Mouse (Mus musculus) adrenal gland, postnatal 0 days (tissue): ENCODE data around the gene Elof1. TPM values are rescaled to one million over a fixed set of nuclear protein-coding genes. Genes with fewer than 3 reads are reported as not detected.

Experiments used
- microRNA-seq: library from miRNA; unstranded; fragments of <30 nt; microRNA quantifications from one replicate; pipeline ENCODE4, GENCODE M21; 2016; ENCODE audit warnings: borderline replicate concordance; ENCODE audit not compliant: insufficient number of aligned reads
- polyA plus RNA-seq: library from polyadenylated mRNA; unstranded; fragments of >200 nt; fragmentation: Nextera tagmentation; extraction: Ambion mirVana; gene quantifications from 2 replicates; pipeline ENCODE4 v1.2.1, GENCODE M21; 2015

Gene Elof1
- polyA plus RNA-seq: 147 and 191 TPM in 2 replicates

GRCm38 (mm10) chr9:22116740-22117426 is at the start of gene Elof1:
Gene Elof1, minus strand, starts transcription at chr9:22117172.

DNA sequence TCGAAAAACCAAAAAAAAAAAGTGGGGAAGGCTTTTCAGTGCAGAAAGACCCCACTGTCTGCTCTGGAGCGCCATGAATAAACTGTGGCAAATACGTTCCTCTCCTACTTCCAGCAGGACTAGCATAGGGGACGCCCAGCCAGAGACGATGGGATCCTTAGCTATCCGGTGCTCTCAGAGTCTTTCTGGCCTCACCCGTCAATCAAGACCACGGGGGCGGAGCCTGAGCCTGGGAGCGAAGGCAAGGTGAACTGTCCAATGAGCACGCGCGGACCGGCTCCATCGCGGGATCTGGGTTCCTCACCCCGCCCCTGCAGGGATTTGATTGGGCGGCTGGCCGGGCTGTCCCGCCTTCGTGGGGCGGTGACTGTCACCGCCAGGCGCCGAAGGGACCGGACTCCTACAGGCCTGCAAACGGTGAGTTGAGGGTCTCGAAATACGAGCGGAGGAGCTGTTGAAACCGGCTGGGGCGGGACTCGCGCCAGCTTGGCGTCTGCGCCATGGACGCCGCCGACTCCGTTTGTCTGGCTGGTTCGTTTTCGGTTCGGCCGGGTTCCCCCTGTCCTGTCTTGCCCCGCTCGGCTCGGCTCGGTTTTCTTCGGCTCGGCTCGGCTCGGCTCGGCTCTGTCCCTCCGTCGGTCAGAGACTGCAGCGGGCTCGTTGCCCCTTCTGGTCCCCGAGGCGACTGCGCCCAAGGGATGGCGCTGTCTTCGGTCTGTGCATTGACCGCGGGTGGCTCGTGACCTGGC is 39.7 kb upstream of the Elof1 start, which contains the start of gene Pigyl:
Gene Pigyl, plus strand, starts transcription at position 350 of the 749 bp plus-strand sequence.

GRCm38 (mm10) chr9:22135644-22136390 is 18.8 kb upstream of the Elof1 start, which contains the start of gene Acp5:
Gene Acp5, minus strand, starts transcription at chr9:22135711.

DNA sequence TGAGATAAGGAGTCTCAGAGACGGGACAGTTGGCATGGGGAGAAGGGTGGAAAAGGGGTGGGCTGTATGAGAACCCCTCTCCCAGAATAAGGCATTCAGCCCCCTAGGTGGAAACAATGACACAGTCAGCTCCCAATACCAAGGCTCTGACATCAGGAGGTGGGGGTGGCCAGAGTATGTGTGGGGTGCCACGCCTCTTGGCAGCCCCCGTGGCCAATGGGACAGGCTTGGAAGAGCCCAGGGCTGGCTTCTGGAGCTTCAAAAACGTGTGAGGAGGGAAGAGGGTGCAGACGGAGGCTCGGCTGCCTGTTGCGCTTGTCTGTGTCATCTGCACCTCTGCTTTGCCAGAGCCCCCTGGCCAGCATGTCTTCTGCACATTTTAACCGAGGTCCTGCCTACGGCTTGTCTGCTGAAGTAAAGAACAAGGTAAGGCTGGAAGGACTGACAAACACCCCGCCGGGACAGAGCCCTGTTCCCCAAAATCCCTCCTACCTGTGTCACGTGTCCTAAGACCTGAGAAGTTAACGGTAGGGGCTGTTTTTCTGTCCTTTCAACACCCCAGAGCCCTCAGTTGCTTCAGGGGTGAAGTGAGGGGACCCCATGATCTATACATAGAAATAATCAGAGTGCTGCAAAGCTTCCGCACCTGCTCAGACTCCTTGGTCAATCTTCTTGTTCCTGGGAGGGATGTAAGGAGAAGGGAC is 17.8 kb downstream of the Elof1 start, which contains the start of gene Cnn1:
Gene Cnn1, plus strand, starts transcription at position 224 of the 704 bp plus-strand sequence.

DNA sequence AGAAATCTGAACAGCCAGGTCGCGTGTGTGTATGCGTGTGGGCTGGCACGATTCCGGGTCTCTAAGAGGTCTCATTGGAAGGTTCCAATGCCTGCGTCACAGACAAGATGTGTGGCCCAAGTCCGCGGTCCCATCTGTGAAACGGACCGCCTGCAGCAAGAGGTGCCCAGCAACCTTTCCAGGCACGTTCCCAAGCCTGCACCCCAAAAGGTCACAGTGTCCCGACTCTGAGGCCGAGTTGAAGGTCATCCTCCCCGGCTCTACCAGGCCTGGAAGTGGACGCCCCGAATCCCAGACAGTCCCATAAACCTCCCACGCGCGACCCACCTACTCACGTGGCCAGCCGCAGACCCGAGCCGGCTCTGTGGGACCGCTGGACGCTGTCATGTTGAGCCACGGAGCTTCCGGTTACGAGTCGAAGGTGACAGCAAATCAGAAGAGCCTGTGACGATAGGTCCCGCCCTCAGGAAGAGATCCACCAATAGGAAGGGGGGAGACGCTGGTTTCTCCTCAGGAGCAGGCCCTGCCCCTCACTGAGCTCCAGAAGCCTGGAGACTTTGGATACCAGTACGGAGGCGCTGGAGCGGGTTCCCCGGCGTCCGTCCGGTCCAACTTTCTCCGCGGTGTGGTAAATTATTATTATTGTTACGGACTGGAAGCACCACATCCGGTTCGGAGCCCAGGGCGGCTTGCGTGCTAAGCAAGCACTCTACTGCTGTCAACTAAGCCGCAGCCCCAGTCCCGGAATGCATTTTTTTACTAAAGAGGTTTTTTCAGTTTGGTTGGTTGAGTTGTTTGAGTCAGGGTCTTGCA is 31.7 kb downstream of the Elof1 start, which contains the start of gene Ecsit:
Gene Ecsit, minus strand, starts transcription at position 417 of the 813 bp plus-strand sequence.

GRCm38 (mm10) chr9:22070791-22071573 is 46.0 kb downstream of the Elof1 start, which contains the start of the genes Gm49318 and Zfp653:
Gene Gm49318, minus strand, starts transcription at chr9:22071259.
Gene Zfp653, minus strand, starts transcription at chr9:22071376.

Small RNA genes within 50 kb of the gene (microRNA-seq; reads per million reads assigned to microRNA genes)
- gene Mir7084: not detected

Other genes with a start within 250 kb of the Elof1 start
- gene Rab3d, start 199.0 kb downstream of the Elof1 start, polyA plus RNA-seq: 29.0 and 42.6 TPM in 2 replicates
- gene Ccdc159, start 189.7 kb downstream of the Elof1 start, polyA plus RNA-seq: 2.9 and 5.4 TPM in 2 replicates
- 823 and 878 TPM in 2 replicates for gene Tmem205, start 189.6 kb downstream of the Elof1 start, polyA plus RNA-seq
- gene Plppr2, start 180.1 kb downstream of the Elof1 start, polyA plus RNA-seq: 23.0 and 26.2 TPM in 2 replicates
- gene Swsap1, start 161.4 kb downstream of the Elof1 start, polyA plus RNA-seq: 4.9 and 7.5 TPM in 2 replicates
- gene Epor, start 153.7 kb downstream of the Elof1 start, polyA plus RNA-seq: 4.9 and 11.3 TPM in 2 replicates
- 6.7 and 26.1 TPM in 2 replicates for gene Rgl3, start 127.7 kb downstream of the Elof1 start, polyA plus RNA-seq
- gene Ccdc151, start 114.5 kb downstream of the Elof1 start, polyA plus RNA-seq: 0.99 and 2.6 TPM in 2 replicates
- gene Prkcsh, start 114.4 kb downstream of the Elof1 start, polyA plus RNA-seq: 58.7 and 85.9 TPM in 2 replicates
- 4.7 and 14.8 TPM in 2 replicates for gene Elavl3, start 65.1 kb downstream of the Elof1 start, polyA plus RNA-seq
- not detected in 2 replicates for gene Gm49318, start 45.9 kb downstream of the Elof1 start, polyA plus RNA-seq
- gene Zfp653, start 45.8 kb downstream of the Elof1 start, polyA plus RNA-seq: 7.8 and 9.7 TPM in 2 replicates
- gene Ecsit, start 31.7 kb downstream of the Elof1 start, polyA plus RNA-seq: 15.2 and 28.5 TPM in 2 replicates
- 1.2 and 3.7 TPM in 2 replicates for gene Cnn1, start 18.0 kb downstream of the Elof1 start, polyA plus RNA-seq
- gene Acp5, start 18.5 kb upstream of the Elof1 start, polyA plus RNA-seq: 12.9 and 19.0 TPM in 2 replicates
- 193 and 239 TPM in 2 replicates for gene Pigyl, start 39.7 kb upstream of the Elof1 start, polyA plus RNA-seq
- 0.25 and 0.36 TPM in 2 replicates for gene Zfp872, start 70.9 kb upstream of the Elof1 start, polyA plus RNA-seq
- 11.5 and 19.0 TPM in 2 replicates for gene Zfp809, start 108.5 kb upstream of the Elof1 start, polyA plus RNA-seq
- 0.99 and 1.3 TPM in 2 replicates for gene Zfp599, start 142.7 kb upstream of the Elof1 start, polyA plus RNA-seq
- gene Zfp810, start 190.5 kb upstream of the Elof1 start, polyA plus RNA-seq: 12.7 and 15.2 TPM in 2 replicates